Mouse (Mus musculus) WW6 (cell line): ENCODE measurements at regions not wholly inside any gene's neighbourhood (a gene's known extent, or its start where the extent isn't known, plus 50 kb on each side); places are given as distances from the start of the nearest gene placed in this dataset.

Experiments
- DNase-seq: peaks from one replicate; pipeline ENCODE4 v3.0.0-alpha.2; 2013; ENCODE audit warnings: low read depth, low spot score

- no peak for DNase-seq
These were observed 815.6 kb downstream of the Car8 start for GRCm38 (mm10) chr4:7423204-7423603.

GRCm38 (mm10) chr4:7422787-7423186, 816.1 kb downstream of the Car8 start:
- no peak for DNase-seq

GRCm38 (mm10) chr4:7414301-7414700, 824.5 kb downstream of the Car8 start:
- no peak for DNase-seq

GRCm38 (mm10) chr4:7392696-7393095, 846.1 kb downstream of the Car8 start:
- no peak for DNase-seq

GRCm38 (mm10) chr4:7391596-7391995, 847.2 kb downstream of the Car8 start:
- DNase-seq, result no peak

GRCm38 (mm10) chr4:7385069-7385468, 853.8 kb downstream of the Car8 start:
- no peak for DNase-seq

GRCm38 (mm10) chr4:7379996-7380395, 858.8 kb downstream of the Car8 start:
- DNase-seq, result no peak

- peak; percentile 3 for DNase-seq
These were observed 874.4 kb downstream of the Car8 start for GRCm38 (mm10) chr4:7364238-7365040.

- no peak for DNase-seq
These were observed 875.3 kb downstream of the Car8 start for GRCm38 (mm10) chr4:7363508-7363907.

- DNase-seq, result no peak
These were observed 882.6 kb downstream of the Car8 start for GRCm38 (mm10) chr4:7356202-7356601.

GRCm38 (mm10) chr4:7347317-7347716, 891.5 kb downstream of the Car8 start:
- no peak for DNase-seq

GRCm38 (mm10) chr4:7341159-7341558, 897.7 kb downstream of the Car8 start:
- DNase-seq, result no peak

GRCm38 (mm10) chr4:7314261-7314660, 924.6 kb downstream of the Car8 start:
- no peak for DNase-seq

GRCm38 (mm10) chr4:7313219-7313618, 925.6 kb downstream of the Car8 start:
- no peak for DNase-seq

- no peak for DNase-seq
These were observed 926.7 kb downstream of the Car8 start for GRCm38 (mm10) chr4:7312160-7312559.

- no peak for DNase-seq
These were observed 969.8 kb downstream of the Car8 start for GRCm38 (mm10) chr4:7269047-7269446.

- no peak for DNase-seq
These were observed 982.4 kb downstream of the Car8 start for GRCm38 (mm10) chr4:7256486-7256885.

GRCm38 (mm10) chr4:7253616-7254015, 985.2 kb downstream of the Car8 start:
- DNase-seq, result no peak

- no peak for DNase-seq
These were observed 987.2 kb downstream of the Car8 start for GRCm38 (mm10) chr4:7251641-7252040.

- no peak for DNase-seq
These were observed 991.0 kb downstream of the Car8 start for GRCm38 (mm10) chr4:7247816-7248215.

GRCm38 (mm10) chr4:7247244-7247643, 991.6 kb downstream of the Car8 start:
- no peak for DNase-seq

- DNase-seq, result no peak
These were observed 992.0 kb downstream of the Car8 start for GRCm38 (mm10) chr4:7246828-7247227.

- no peak for DNase-seq
These were observed 993.2 kb downstream of the Car8 start for GRCm38 (mm10) chr4:7245653-7246052.

GRCm38 (mm10) chr4:7237848-7238247, 1001.0 kb downstream of the Car8 start:
- no peak for DNase-seq
